Mouse (Mus musculus): ENCODE measurements at regions not wholly inside any gene's neighbourhood (a gene's known extent, or its start where the extent isn't known, plus 50 kb on each side); places are given as distances from the start of the nearest gene placed in this dataset.

DNA sequence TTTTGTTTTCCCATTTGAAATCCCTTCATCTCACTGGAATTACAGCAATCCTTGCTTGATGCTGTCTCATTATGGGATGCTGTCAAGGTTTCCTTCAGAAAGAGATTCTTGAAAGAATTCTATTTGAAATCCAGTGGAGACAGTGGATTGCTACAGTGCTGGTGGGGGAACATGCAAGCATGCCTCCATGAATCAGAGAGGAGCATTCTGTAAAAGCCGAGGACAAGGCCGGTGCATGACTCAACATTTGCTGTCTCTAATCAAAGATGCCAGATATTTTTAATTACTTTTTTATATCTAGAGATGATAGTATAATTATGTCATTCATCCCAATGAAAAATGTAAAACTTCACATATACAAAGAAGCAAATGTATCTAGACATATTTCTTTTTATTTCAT lies 511.6 kb downstream of the Slc16a7 start:
- TF ChIP-seq TCF12 (IDR thresholded peaks at IDR 0.05; ENCODE audit: low read depth, low read length) (no peak), CTCF (conservative IDR thresholded peaks at IDR 0.05 in 1 of 2, IDR thresholded peaks at IDR 0.05 in 1 of 2; ENCODE audit: low read depth in 2 of 2, low read length in 2 of 2) (no peak), POLR2A (IDR thresholded peaks at IDR 0.05; ENCODE audit: low read depth, low read length) (no peak), MAFK (IDR thresholded peaks at IDR 0.05; ENCODE audit: insufficient replicate concordance, low read length) (no peak), USF2 (conservative IDR thresholded peaks at IDR 0.05; ENCODE audit: low read depth, low read length) (no peak), ELF1 (IDR thresholded peaks at IDR 0.05; ENCODE audit: low read depth, low read length) (no peak), MXI1 (IDR thresholded peaks at IDR 0.05; ENCODE audit: low read depth, low read length) (no peak)
